Mouse (Mus musculus) splenic B cell, adult 2 months (primary cell): ENCODE results near the gene Radil.

Source experiments
- DNase-seq: peaks from one replicate; pipeline ENCODE4 v3.0.0-alpha.2; 2011; ENCODE audit warnings: low read depth, low spot score
- H3K27me3 ChIP-seq: 2 replicates; pipeline ENCODE4 v1.6.1; 2012; ENCODE audit warnings: mild to moderate bottlenecking, low read length, moderate library complexity, mixed read lengths; ENCODE audit not compliant: control insufficient read depth, poor library complexity, insufficient read depth, severe bottlenecking
- H3K36me3 ChIP-seq: 2 replicates; pipeline ENCODE4 v1.6.1; 2012; ENCODE audit warnings: mild to moderate bottlenecking, low read length, moderate library complexity, mixed read lengths; ENCODE audit not compliant: control insufficient read depth, poor library complexity, insufficient read depth, severe bottlenecking

Radil gene

DNA sequence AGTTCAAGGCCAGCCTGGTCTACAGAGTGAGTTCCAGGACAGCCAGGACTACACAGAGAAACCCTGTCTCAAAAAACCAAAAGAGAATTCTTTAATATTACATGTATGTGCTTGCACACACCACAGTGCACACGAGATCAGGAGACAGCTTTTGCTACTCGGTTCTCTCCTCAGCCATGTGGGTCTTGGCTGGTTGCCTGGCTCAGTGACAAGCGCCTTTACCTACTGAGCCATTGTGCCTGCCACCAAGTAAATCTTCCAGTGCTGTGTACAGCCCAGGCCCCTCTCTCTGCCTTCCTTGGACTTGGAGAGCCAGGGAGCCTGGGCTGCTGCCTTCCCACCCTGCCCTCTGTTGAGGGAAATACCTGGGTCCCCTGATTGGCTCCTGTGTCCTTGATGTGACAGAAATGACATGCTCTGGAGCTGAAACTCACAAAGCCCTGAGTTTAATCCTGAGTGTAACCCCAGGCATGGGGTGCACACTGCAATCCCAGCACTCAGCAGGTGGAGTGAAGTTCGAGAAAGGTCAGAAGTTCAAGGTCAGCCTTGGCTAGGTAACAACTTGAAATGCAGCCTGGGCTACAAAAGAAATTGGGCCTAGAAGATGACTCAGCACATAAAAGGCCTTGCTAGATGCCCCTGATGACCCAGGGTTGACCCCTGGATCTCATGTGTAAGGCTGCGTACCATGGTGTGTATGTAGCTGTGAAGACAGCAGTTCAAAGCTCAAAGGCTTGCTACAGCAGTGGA is 72.9 kb downstream of the Radil start:
- no peaks in the 10 kb centered on the region for H3K36me3 ChIP-seq
- H3K27me3 ChIP-seq = no peaks in the 10 kb centered on the region
- no peak for DNase-seq

GRCm38 (mm10) chr5:142477346-142477745 is 73.6 kb downstream of the Radil start:
- no peaks in the 10 kb centered on the region; the same call in 1 of the 2 replicates for H3K36me3 ChIP-seq
- no peaks in the 10 kb centered on the region for H3K27me3 ChIP-seq
- DNase-seq = no peak

DNA sequence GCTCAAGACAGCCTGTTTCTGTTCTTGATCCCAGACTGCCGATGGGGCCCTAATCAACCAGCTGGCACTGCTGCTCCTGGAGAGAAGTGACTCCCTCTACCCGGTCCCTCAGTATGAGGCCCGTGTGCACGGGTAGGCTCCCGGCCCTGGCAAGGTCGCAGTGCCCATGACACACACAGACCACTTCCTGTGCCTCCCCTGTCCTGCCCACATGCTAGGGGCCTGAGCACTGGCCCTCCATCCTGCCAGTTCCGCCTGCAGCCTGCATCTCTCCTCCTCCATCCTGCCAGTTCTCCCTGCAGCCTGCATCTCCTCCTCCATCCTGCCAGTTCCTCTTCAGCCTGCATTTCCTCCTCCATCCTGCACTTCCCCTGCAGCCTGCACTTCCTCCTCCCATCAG is 75.2 kb downstream of the Radil start:
- Histone ChIP-seq H3K36me3 (no peaks in the 10 kb centered on the region; the same call in none of the 2 replicates), H3K27me3 (no peaks in the 10 kb centered on the region)
- DNase-seq = no peak

- no peak for DNase-seq
- H3K36me3 ChIP-seq = peaks cover 1% of the 10 kb centered on the region
- no peaks in the 10 kb centered on the region for H3K27me3 ChIP-seq
Measured at GRCm38 (mm10) chr5:142473696-142474095, 77.2 kb downstream of the Radil start.

- no peak for DNase-seq
- H3K27me3 ChIP-seq = no peaks in the 10 kb centered on the region
- H3K36me3 ChIP-seq = peaks cover 3% of the 10 kb centered on the region
Measured at GRCm38 (mm10) chr5:142469796-142470195, 81.1 kb downstream of the Radil start.

DNA sequence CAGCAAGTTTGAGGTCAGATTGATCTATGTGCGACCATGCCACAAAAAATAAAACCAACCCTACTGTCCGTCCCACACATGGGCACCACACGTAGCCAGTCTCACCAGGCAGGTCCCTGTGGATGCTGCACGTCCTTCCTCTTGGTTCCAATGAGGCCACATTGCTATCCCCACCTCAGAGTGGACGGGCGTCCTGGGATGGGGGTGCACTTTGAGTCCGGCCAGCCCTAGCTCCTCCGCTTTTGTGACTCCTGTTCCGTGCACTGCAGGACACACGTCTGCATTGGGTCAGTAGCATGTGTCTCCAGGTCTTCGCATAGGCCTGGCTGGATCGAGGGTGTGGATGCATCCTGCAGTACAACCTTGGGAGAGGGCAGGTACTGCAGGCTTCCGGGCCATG is 82.5 kb downstream of the Radil start:
- peaks cover 3% of the 10 kb centered on the region for H3K36me3 ChIP-seq
- no peak for DNase-seq
- no peaks in the 10 kb centered on the region for H3K27me3 ChIP-seq

- Histone ChIP-seq H3K27me3 (no peaks in the 10 kb centered on the region), H3K36me3 (peaks cover 2% of the 10 kb centered on the region)
- peak; percentile 97 for DNase-seq
Measured at GRCm38 (mm10) chr5:142463461-142464454, 87.1 kb downstream of the Radil start, which contains the start of gene Ap5z1. Gene Ap5z1 (plus strand): TSS chr5:142463944.

GRCm38 (mm10) chr5:142463011-142463410 is 87.9 kb downstream of the Radil start:
- H3K36me3 ChIP-seq = peaks cover 2% of the 10 kb centered on the region
- H3K27me3 ChIP-seq = no peaks in the 10 kb centered on the region
- no peak for DNase-seq

DNA sequence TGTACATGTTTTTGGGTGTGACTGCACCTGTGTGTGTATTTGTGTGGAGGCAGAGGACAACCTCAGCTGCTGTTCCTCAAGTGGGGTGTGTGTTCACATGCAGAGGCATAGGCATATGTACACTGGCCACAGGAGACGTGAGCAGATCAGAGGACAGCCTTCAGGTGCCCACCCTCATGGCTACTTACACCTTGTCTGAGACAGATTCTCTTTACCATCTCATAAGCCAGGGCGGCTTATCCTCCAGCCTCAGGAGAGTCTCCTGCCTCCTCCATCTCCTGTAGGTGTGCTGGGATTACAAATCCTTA is 88.3 kb downstream of the Radil start:
- Histone ChIP-seq H3K36me3 (no peaks in the 10 kb centered on the region; the same call in 1 of the 2 replicates), H3K27me3 (no peaks in the 10 kb centered on the region)
- no peak for DNase-seq

- DNase-seq = no peak
- H3K27me3 ChIP-seq = no peaks in the 10 kb centered on the region
- H3K36me3 ChIP-seq = no peaks in the 10 kb centered on the region
Measured at GRCm38 (mm10) chr5:142461942-142462640, 88.8 kb downstream of the Radil start.

GRCm38 (mm10) chr5:142459834-142460233 is 91.1 kb downstream of the Radil start:
- peaks cover 7% of the 10 kb centered on the region; the same call in 1 of the 2 replicates for H3K36me3 ChIP-seq
- no peak for DNase-seq
- H3K27me3 ChIP-seq = no peaks in the 10 kb centered on the region

DNA sequence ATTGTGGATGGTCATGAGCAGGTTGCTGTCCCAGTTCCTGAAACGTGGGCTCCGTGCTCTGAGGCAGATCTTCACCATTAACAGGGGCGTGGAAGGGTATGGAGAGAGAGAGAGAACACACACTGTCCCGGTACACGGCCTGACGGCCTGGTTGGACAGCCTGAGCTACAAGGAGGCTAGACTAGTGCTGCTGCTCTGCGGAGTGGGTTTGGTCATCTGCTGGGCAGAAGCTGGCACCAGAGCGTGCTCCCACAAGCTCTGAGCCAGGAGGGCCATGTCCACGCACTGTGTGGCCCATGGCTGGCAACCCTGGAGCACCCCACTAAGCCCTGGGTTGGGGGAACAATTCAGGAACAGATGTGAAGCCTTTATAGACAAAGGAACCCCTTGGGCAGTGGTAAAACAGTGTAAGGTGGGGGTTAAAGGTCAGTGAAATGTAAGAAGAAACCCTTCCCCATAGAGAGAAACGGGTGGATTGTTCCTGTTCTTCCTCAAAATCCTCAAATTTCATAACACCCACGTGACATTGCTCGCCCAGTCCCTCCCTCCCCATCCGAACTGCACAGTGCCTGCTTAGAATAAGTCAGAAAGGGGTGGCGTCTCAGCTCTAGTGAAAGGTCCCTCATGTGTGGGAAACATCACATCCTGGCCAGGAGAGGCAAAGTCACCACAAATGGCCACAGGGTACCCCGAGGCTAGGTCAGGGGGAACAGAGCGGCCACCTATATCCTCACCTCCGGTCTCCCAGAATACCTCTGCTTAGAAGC is 91.9 kb downstream of the Radil start:
- no peaks in the 10 kb centered on the region for H3K27me3 ChIP-seq
- DNase-seq = no peak
- H3K36me3 ChIP-seq = peaks cover 7% of the 10 kb centered on the region; the same call in 1 of the 2 replicates

- DNase-seq = no peak
- Histone ChIP-seq H3K36me3 (peaks cover 7% of the 10 kb centered on the region; the same call in 1 of the 2 replicates), H3K27me3 (no peaks in the 10 kb centered on the region)
Measured at GRCm38 (mm10) chr5:142457345-142457744, 93.6 kb downstream of the Radil start.

DNA sequence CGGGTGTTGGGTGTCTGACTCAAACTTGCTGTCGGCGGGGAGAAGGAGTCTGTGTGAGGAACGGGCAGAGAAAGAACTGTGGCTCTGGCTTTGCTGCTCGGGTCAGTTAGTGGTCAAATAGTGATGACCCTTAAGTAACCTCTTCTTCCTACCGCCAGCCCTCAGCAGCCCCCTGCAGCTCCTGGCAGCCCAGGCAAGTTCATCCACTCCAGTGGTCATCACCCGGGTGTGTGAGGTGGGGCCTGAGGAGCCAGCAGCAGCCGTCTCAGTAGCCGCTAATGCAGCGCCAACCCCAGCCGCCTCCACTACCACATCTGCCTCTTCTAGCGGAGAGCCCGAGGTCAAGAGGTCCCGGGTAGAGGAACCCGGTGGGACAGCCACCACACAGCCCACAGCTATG is 94.6 kb downstream of the Radil start:
- no peak for DNase-seq
- Histone ChIP-seq H3K27me3 (no peaks in the 10 kb centered on the region), H3K36me3 (peaks cover 7% of the 10 kb centered on the region)
